Mouse (Mus musculus): ENCODE measurements around the gene Trip13. TPM values are rescaled to one million over a fixed set of nuclear protein-coding genes. Genes with fewer than 3 reads are reported as not detected.

The Trip13 gene
- total RNA-seq, 1 experiment: 43.0 TPM

DNA sequence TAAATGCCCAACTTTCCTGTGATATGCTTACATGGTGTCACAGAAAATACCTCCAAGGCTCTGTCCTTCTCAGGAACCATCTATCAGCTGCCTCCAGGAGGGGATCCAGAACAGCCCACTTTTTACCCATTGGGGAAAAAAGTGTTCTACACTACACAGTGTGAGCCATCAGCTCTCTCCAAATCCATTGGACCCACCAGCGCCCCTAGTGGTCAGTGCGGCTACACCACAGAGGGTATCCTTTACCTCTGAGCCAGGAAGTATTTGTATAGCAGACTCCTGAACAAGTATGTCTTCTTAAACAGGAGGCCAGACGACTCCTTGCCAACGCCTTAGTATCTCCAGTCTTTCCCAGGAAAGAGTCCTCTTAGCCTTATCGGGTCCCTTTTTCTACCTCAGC, 57.8 kb downstream of the Trip13 start:
- H3K27ac ChIP-seq (ENCODE audit: insufficient read depth, low read depth, low read length, poor library complexity, severe bottlenecking): no peak overlapping the region
- TF ChIP-seq HCFC1 (IDR thresholded peaks at IDR 0.05; ENCODE audit: borderline replicate concordance, insufficient read depth, low read length) (no peak), ZNF384 (IDR thresholded peaks at IDR 0.05; ENCODE audit: low read depth, low read length) (no peak), CHD2 (IDR thresholded peaks at IDR 0.05; ENCODE audit: low read depth, low read length) (no peak), ZC3H11A (IDR thresholded peaks at IDR 0.05; ENCODE audit: borderline replicate concordance, low read depth, low read length) (no peak), MAFK (IDR thresholded peaks at IDR 0.05; ENCODE audit: insufficient read depth, low read depth, low read length) (no peak)
- in situ Hi-C loops (cut with MboI; ENCODE audit: low sequenced_read_pairs in 2 of 2, unreplicated experiment in 2 of 2): no loop called here

DNA sequence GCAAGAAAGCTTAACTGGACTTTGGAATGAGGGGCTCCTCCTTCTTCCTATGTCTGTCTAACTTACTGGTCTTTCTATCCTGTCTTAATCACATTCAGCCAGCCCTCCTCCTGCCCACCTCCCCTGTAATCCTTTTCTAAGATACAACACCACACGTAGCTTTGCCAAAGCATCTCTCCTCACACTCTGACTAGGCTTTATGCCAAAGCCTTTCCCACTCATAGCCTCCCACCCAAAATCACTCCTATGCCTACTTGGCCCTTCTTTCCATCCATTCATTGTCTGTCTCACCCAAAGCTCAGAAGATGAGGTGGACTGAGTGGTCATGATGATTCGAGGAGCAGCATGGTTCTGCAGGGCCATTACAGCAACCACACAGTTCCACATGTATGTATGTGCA, 65.4 kb downstream of the Trip13 start:
- TF ChIP-seq ZNF384 (IDR thresholded peaks at IDR 0.05; ENCODE audit: low read depth, low read length): no peak
- no peak for TF ChIP-seq ZC3H11A (IDR thresholded peaks at IDR 0.05; ENCODE audit: borderline replicate concordance, low read depth, low read length)
- no peak for TF ChIP-seq MAFK (IDR thresholded peaks at IDR 0.05; ENCODE audit: insufficient read depth, low read depth, low read length)
- H3K4me3 ChIP-seq (ENCODE audit: insufficient read depth in 1 of 2, low read depth in 1 of 2, low read length in 2 of 2, poor library complexity in 1 of 2, severe bottlenecking in 1 of 2): no peak overlapping the region
- no peak overlapping the region for H3K9ac ChIP-seq (ENCODE audit: insufficient read depth, low read depth, low read length, poor library complexity, severe bottlenecking)
- no peaks in the 10 kb centered on the region for H3K36me3 ChIP-seq (ENCODE audit: control insufficient read depth, insufficient read depth, low read length, poor library complexity, severe bottlenecking)
- in situ Hi-C loops (cut with MboI; ENCODE audit: low sequenced_read_pairs in 2 of 2, unreplicated experiment in 2 of 2): no loop called here
- no peak for DNase-seq (ENCODE audit: low read depth, low spot score)
- no peak overlapping the region for H3K27ac ChIP-seq (ENCODE audit: insufficient read depth, low read depth, low read length, poor library complexity, severe bottlenecking)
- H3K9me3 ChIP-seq (ENCODE audit: control insufficient read depth, insufficient read depth, low read depth, low read length): no peaks in the 10 kb centered on the region
- H3K4me1 ChIP-seq (ENCODE audit: control insufficient read depth in 2 of 2, insufficient read depth in 2 of 2, low read length in 2 of 2, poor library complexity in 1 of 2): peaks cover 0 to 3% of the 10 kb centered on the region in 2 experiments; a peak in 1 of 4 replicates

More for the DNA sequence above, 57.8 kb downstream of the Trip13 start:
- no peaks in the 10 kb centered on the region for H3K9me3 ChIP-seq (ENCODE audit: control insufficient read depth, insufficient read depth, low read depth, low read length)
- H3K4me1 ChIP-seq (ENCODE audit: control insufficient read depth in 2 of 2, insufficient read depth in 2 of 2, low read length in 2 of 2, poor library complexity in 1 of 2): no peaks in the 10 kb centered on the region
- H3K36me3 ChIP-seq (ENCODE audit: control insufficient read depth, insufficient read depth, low read length, poor library complexity, severe bottlenecking): no peaks in the 10 kb centered on the region
- no peak overlapping the region for H3K9ac ChIP-seq (ENCODE audit: insufficient read depth, low read depth, low read length, poor library complexity, severe bottlenecking)
- DNase-seq (ENCODE audit: low read depth, low spot score): no peak
- no peak overlapping the region for H3K4me3 ChIP-seq (ENCODE audit: insufficient read depth in 1 of 2, low read depth in 1 of 2, low read length in 2 of 2, poor library complexity in 1 of 2, severe bottlenecking in 1 of 2)

Other genes starting within 250 kb of the Trip13 start
- gene Slc6a19, start 232.9 kb downstream of the Trip13 start, total RNA-seq (2012; rRNA removed): 0.09 and 0.16 TPM in 2 replicates
- 87.1 and 126 TPM in 2 replicates for gene Slc12a7, start 204.7 kb downstream of the Trip13 start, total RNA-seq (2012; rRNA removed)
- gene Nkd2, start 90.2 kb downstream of the Trip13 start, total RNA-seq (2012; rRNA removed): 1.8 and 2.6 TPM in 2 replicates
- 25.3 and 26.6 TPM in 2 replicates for gene Brd9, start within 50 bp of the Trip13 start, total RNA-seq (2012; rRNA removed)
- not detected in 2 replicates for gene Zdhhc11, start 26.1 kb upstream of the Trip13 start, total RNA-seq (2012; rRNA removed)
- gene Tppp, start 71.6 kb upstream of the Trip13 start, total RNA-seq (2012; rRNA removed): 0.21 and 0.22 TPM in 2 replicates
- gene Cep72, start 124.5 kb upstream of the Trip13 start, total RNA-seq (2012; rRNA removed): 7.6 and 10.0 TPM in 2 replicates
- 0.05 TPM in 1 of 2 replicates, not detected in the other for gene Slc9a3, start 183.7 kb upstream of the Trip13 start, total RNA-seq (2012; rRNA removed)

Measured in ES-E14 (cell line).